Mouse (Mus musculus) ovary, adult 18-20 months (tissue): ENCODE measurements around the gene Serpina3j.
"Not testable (repeated sequence)": the region's sequence is repeated elsewhere in the genome, so short reads cannot be mapped to it uniquely, and the experiment has no call there.

Experiments
- DNase-seq: peaks from one replicate; pipeline ENCODE4 v3.0.0; 2022; ENCODE audit warnings: low spot score, mixed read lengths

Gene Serpina3j

GRCm38 (mm10) chr12:104314253-104314652 lies at the start of gene Serpina3j:
Serpina3j (plus strand) TSS chr12:104314553.
- DNase-seq, result no peak

- DNase-seq, result no peak
Observed at GRCm38 (mm10) chr12:104266374-104266773, 48.0 kb upstream of the Serpina3j start.

GRCm38 (mm10) chr12:104278216-104279055 lies 35.9 kb upstream of the Serpina3j start:
- DNase-seq, result no peak

- no peak for DNase-seq
Observed at GRCm38 (mm10) chr12:104279056-104279435, 35.3 kb upstream of the Serpina3j start.

GRCm38 (mm10) chr12:104283380-104283779 lies 31.0 kb upstream of the Serpina3j start:
- DNase-seq, result no peak

GRCm38 (mm10) chr12:104288336-104288735 lies 26.0 kb upstream of the Serpina3j start:
- no peak for DNase-seq

- no peak for DNase-seq
Observed at GRCm38 (mm10) chr12:104289872-104290271, 24.5 kb upstream of the Serpina3j start.

- DNase-seq, result no peak
Observed at GRCm38 (mm10) chr12:104293963-104294362, 20.4 kb upstream of the Serpina3j start.

GRCm38 (mm10) chr12:104298049-104298448 lies 16.3 kb upstream of the Serpina3j start:
- DNase-seq, result no peak

GRCm38 (mm10) chr12:104305991-104306390 lies 8.4 kb upstream of the Serpina3j start:
- DNase-seq, result no peak

GRCm38 (mm10) chr12:104322454-104322853 lies 8.1 kb downstream of the Serpina3j start:
- no peak for DNase-seq

- DNase-seq, result no peak
Observed at GRCm38 (mm10) chr12:104331701-104332100, 17.3 kb downstream of the Serpina3j start.

- not testable (repeated sequence) for DNase-seq
Observed at GRCm38 (mm10) chr12:104336873-104337272, 22.5 kb downstream of the Serpina3j start.

GRCm38 (mm10) chr12:104338226-104338625 lies 23.9 kb downstream of the Serpina3j start, which contains the start of the genes Serpina3k and Serpina3m:
Serpina3k (plus strand) TSS chr12:104338486.
Serpina3m (plus strand) TSS chr12:104338486.
- DNase-seq, result not testable (repeated sequence)

- no peak for DNase-seq
Observed at GRCm38 (mm10) chr12:104338705-104339104, 24.4 kb downstream of the Serpina3j start.

GRCm38 (mm10) chr12:104342489-104342888 lies 28.1 kb downstream of the Serpina3j start:
- DNase-seq, result not testable (repeated sequence)

GRCm38 (mm10) chr12:104345181-104345580 lies 30.8 kb downstream of the Serpina3j start:
- DNase-seq, result no peak

- DNase-seq, result no peak
Observed at GRCm38 (mm10) chr12:104345707-104346106, 31.4 kb downstream of the Serpina3j start.

GRCm38 (mm10) chr12:104347091-104347490 lies 32.7 kb downstream of the Serpina3j start:
- DNase-seq, result no peak

- not testable (repeated sequence) for DNase-seq
Observed at GRCm38 (mm10) chr12:104351812-104352211, 37.5 kb downstream of the Serpina3j start.

- no peak for DNase-seq
Observed at GRCm38 (mm10) chr12:104356006-104356405, 41.7 kb downstream of the Serpina3j start.

- no peak for DNase-seq
Observed at GRCm38 (mm10) chr12:104369986-104370385, 55.6 kb downstream of the Serpina3j start.
